Mouse (Mus musculus): ENCODE measurements around the gene Coro1a. TPM values are rescaled to one million over a fixed set of nuclear protein-coding genes. Genes with fewer than 3 reads are reported as not detected.

Gene Coro1a
- polyA plus RNA-seq (2014; fragmentation: Nextera tagmentation; extraction: Ambion mirVana): 94.0 and 94.9 TPM in 2 replicates

DNA sequence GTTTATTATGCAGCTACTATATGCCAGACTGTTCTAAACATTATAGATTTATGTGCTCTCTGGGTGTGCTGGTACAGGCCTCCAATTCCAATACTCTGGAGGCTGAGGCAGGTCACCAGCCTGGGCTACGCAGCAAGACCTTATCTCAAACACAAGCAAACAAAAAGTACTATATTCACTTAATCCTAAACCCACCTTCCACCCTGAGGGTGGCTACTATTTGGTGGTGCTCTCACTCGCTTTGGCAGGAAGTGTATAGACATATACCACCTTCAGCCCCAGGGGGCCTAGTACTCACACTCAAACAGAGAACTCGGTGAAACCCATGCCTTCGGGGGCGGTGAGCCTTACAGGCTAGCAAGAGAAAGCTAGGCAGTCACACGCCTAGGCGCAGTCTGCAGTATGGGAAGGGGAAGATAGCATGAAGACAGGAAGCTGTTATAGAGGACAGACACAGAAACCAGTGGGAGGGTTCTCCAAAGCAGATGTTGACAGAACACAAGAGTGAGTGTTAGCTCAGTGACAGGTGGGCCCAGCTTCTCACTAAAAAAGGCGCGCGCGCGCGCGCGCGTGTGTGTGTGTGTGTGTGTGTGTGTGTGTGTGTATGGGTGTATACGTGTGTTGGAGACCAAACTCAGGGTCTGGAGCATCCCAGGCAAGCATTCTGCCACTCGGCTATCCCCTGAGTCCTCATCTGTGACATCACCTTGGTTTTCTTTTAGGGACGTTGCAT lies at the start of gene Coro1a:
Coro1a (minus strand) TSS at position 346 of the 733 bp plus-strand sequence.
- 73% methylated on average over 19 of the region's 19 CpGs for WGBS
- no peak within 1 kb of the TSS for H3K27ac ChIP-seq (ENCODE audit: low read depth, low read length)
- ATAC-seq (replicated peaks; ENCODE audit: low FRiP score) (0 out of 2 replicates have a peak, but pooled peaks have one; percentile 20), DNase-seq (ENCODE audit: low spot score) (no peak)
- 0 out of 2 replicates have a peak within 1 kb of the TSS, but pooled peaks have one; percentile 3 for H3K4me2 ChIP-seq
- H3K27me3 ChIP-seq (replicated peaks; ENCODE audit: control insufficient read depth, insufficient read depth, low read length): peaks cover 6% of the 10 kb centered on the region; the same call in 1 of the 2 replicates
- no peaks in the 10 kb centered on the region for H3K36me3 ChIP-seq (ENCODE audit: control insufficient read depth, insufficient read depth, low read length)
- H3K9me3 ChIP-seq (ENCODE audit: control insufficient read depth, low read length): no peaks in the 10 kb centered on the region
- no peak within 1 kb of the TSS for H3K4me3 ChIP-seq (ENCODE audit: low read depth, low read length)
- H3K4me1 ChIP-seq (replicated peaks; ENCODE audit: control insufficient read depth, insufficient read depth, low read length): peaks cover 12% of the 10 kb centered on the region
- H3K9ac ChIP-seq (ENCODE audit: low read depth, low read length): no peak within 1 kb of the TSS; the same call in 1 of the 2 replicates

DNA sequence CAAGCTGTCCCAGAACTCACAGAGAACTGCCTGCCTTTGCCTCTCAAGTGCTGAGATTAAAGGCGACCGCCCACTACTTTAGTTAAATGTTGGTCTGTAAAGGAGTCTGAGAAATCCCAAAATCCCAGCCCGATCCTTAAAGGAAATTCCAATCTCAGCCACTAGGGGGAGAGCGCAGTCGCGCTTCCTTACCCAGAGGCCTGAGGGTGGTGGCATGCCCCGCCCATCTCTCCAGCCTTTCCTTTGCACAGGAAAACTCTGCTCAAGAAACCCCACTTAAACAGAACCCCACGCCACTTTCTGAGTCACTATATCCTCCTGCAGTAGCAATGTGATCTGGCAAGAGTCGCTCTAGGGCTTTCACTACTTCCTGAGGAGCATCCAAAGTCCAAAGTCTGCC lies 47.3 kb upstream of the Coro1a start:
- no peak overlapping the region for H3K4me3 ChIP-seq (ENCODE audit: low read depth, low read length)
- peak; percentile 54; the same call in 1 of the 2 replicates for ATAC-seq (replicated peaks; ENCODE audit: low FRiP score)
- no peak overlapping the region for H3K27ac ChIP-seq (ENCODE audit: low read depth, low read length)
- peaks cover 3% of the 10 kb centered on the region; the same call in 1 of the 2 replicates for H3K4me1 ChIP-seq (replicated peaks; ENCODE audit: control insufficient read depth, insufficient read depth, low read length)
- H3K9me3 ChIP-seq (ENCODE audit: control insufficient read depth, low read length): no peaks in the 10 kb centered on the region
- peak; percentile 75 for DNase-seq (ENCODE audit: low spot score)
- H3K36me3 ChIP-seq (ENCODE audit: control insufficient read depth, insufficient read depth, low read length): no peaks in the 10 kb centered on the region
- no peak overlapping the region for H3K9ac ChIP-seq (ENCODE audit: low read depth, low read length)
- H3K27me3 ChIP-seq (replicated peaks; ENCODE audit: control insufficient read depth, insufficient read depth, low read length): no peaks in the 10 kb centered on the region
- H3K4me2 ChIP-seq: peak overlapping the region; percentile 16
- WGBS: under 1% methylated on average over 9 of the region's 9 CpGs

DNA sequence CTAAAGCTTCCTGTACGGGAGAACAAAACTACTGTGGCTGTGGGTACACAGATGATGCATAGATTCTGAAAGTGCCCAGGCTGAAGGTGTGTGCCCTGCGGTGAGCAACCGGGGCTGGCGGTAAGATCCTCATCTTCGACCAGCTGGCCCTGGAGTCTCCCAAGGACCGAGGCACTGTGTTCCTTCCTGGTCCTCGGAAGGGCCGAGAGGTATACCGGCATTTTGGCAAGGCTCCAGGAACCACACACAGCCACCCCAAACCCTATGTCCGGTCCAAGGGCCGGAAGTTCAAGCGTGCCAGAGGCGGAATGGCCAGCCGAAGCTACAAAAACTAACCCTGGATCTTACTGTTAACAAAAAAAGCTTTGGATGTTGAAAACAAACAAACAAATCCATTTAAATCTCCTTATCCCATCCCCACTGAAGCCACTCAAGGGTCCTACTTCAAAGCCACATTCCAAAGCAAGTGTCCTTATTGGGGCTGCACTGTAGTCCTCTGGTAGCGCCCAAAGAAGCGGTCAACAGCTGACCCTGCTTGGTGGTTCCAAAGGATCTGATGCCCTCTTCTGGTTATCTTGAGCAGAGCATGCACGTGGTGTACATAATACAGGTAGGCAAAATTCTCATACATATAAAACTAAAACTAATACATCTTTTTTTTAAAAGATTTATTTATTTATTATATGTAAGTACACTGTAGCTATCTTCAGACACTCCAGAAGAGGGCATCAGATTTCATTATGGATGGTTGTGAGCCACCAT lies 42.2 kb upstream of the Coro1a start:
- Histone ChIP-seq H3K27me3 (replicated peaks; ENCODE audit: control insufficient read depth, insufficient read depth, low read length) (no peaks in the 10 kb centered on the region), H3K9ac (ENCODE audit: low read depth, low read length) (no peak overlapping the region), H3K36me3 (ENCODE audit: control insufficient read depth, insufficient read depth, low read length) (no peaks in the 10 kb centered on the region), H3K4me2 (no peak overlapping the region), H3K27ac (ENCODE audit: low read depth, low read length) (no peak overlapping the region), H3K9me3 (ENCODE audit: control insufficient read depth, low read length) (no peaks in the 10 kb centered on the region), H3K4me3 (ENCODE audit: low read depth, low read length) (no peak overlapping the region), H3K4me1 (replicated peaks; ENCODE audit: control insufficient read depth, insufficient read depth, low read length) (0 out of 2 replicates have a peak, but pooled peaks cover 2% of the 10 kb centered on the region)
- WGBS: 92% methylated on average over 17 of the region's 17 CpGs
- no peak for ATAC-seq (replicated peaks; ENCODE audit: low FRiP score)
- DNase-seq (ENCODE audit: low spot score): no peak

DNA sequence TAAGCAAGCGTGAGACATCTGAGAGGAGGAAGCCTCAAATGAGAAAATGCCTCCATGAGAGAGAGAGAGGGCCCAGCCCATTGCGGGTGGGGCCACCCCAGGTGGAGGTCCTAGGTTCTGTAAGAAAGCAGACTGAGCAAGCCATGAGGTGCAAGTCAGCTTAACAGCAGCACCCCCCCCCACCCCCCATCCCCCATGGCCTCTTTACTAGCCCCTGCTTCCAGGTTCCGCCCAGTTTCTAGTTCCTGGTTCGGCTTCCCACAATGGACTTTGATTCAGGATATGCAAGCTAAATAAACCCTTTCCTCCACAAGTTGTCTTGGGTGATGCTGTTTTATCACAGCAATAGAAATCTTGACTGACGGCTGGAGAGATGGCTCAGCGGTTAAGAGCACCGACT lies 41.2 kb upstream of the Coro1a start:
- H3K27me3 ChIP-seq (replicated peaks; ENCODE audit: control insufficient read depth, insufficient read depth, low read length): no peaks in the 10 kb centered on the region
- no peaks in the 10 kb centered on the region for H3K36me3 ChIP-seq (ENCODE audit: control insufficient read depth, insufficient read depth, low read length)
- H3K4me3 ChIP-seq (ENCODE audit: low read depth, low read length): no peak overlapping the region
- whole genome bisulfite sequencing: 72% methylated on average over 7 of the region's 7 CpGs
- H3K4me2 ChIP-seq: no peak overlapping the region
- H3K27ac ChIP-seq (ENCODE audit: low read depth, low read length): no peak overlapping the region
- no peak for ATAC-seq (replicated peaks; ENCODE audit: low FRiP score)
- no peak for DNase-seq (ENCODE audit: low spot score)
- no peak overlapping the region for H3K9ac ChIP-seq (ENCODE audit: low read depth, low read length)
- 0 out of 2 replicates have a peak, but pooled peaks cover 2% of the 10 kb centered on the region for H3K4me1 ChIP-seq (replicated peaks; ENCODE audit: control insufficient read depth, insufficient read depth, low read length)
- no peaks in the 10 kb centered on the region for H3K9me3 ChIP-seq (ENCODE audit: control insufficient read depth, low read length)

DNA sequence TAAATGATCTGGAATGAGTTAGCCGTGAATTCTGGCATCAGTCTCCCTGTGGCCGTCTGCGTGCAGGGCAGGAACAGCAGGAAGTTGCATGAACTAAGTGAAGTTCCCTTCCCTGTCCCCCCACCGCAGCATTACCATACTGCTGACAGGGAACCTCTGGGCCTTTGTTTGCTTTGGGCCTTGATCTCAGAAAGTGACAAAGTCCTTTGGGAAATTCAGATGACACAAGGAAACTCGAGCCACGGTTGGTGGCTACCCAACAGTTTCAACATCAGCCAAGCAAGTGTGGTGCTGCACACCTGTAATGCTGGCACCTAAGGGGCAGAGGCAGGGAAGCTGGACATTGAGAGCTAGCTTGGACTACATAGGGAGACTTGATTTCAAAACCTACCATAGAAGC lies 39.2 kb upstream of the Coro1a start:
- no peak overlapping the region for H3K4me3 ChIP-seq (ENCODE audit: low read depth, low read length)
- DNase-seq (ENCODE audit: low spot score) (no peak), ATAC-seq (replicated peaks; ENCODE audit: low FRiP score) (peak; percentile 43)

DNA sequence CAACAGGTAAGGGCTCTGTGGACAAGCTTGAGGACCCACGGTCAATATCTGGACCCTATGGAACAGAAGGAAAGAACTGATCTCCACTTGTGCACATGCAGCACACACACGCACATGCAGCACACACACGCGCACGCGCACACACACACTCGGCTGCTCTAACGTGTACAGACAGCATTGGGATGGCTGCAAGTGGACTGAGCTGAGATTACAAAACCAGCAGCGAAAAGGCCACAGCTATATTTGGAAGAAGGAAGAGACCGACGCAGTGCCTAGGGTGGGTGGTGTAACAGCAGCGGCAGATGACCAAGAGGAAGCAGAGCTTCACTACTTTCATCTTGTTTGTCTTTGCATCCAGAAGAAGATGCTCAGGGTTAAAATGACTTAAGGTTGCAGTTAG lies 38.5 kb upstream of the Coro1a start:
- ATAC-seq (replicated peaks; ENCODE audit: low FRiP score): no peak
- Histone ChIP-seq H3K9me3 (ENCODE audit: control insufficient read depth, low read length) (no peaks in the 10 kb centered on the region), H3K4me3 (ENCODE audit: low read depth, low read length) (peak overlapping the region; percentile 15; the same call in 1 of the 2 replicates), H3K4me2 (peak overlapping the region; percentile 41), H3K27me3 (replicated peaks; ENCODE audit: control insufficient read depth, insufficient read depth, low read length) (no peaks in the 10 kb centered on the region), H3K9ac (ENCODE audit: low read depth, low read length) (0 out of 2 replicates have a peak overlapping the region, but pooled peaks have one; percentile 22), H3K4me1 (replicated peaks; ENCODE audit: control insufficient read depth, insufficient read depth, low read length) (0 out of 2 replicates have a peak, but pooled peaks cover 2% of the 10 kb centered on the region), H3K36me3 (ENCODE audit: control insufficient read depth, insufficient read depth, low read length) (no peaks in the 10 kb centered on the region), H3K27ac (ENCODE audit: low read depth, low read length) (peak overlapping the region; percentile 70; the same call in 1 of the 2 replicates)
- no peak for DNase-seq (ENCODE audit: low spot score)
- 56% methylated on average over 12 of the region's 12 CpGs for WGBS

More for the DNA sequence above, 39.2 kb upstream of the Coro1a start:
- Histone ChIP-seq H3K4me2 (peak overlapping the region; percentile 41), H3K9ac (ENCODE audit: low read depth, low read length) (no peak overlapping the region), H3K4me1 (replicated peaks; ENCODE audit: control insufficient read depth, insufficient read depth, low read length) (0 out of 2 replicates have a peak, but pooled peaks cover 2% of the 10 kb centered on the region), H3K9me3 (ENCODE audit: control insufficient read depth, low read length) (no peaks in the 10 kb centered on the region), H3K36me3 (ENCODE audit: control insufficient read depth, insufficient read depth, low read length) (no peaks in the 10 kb centered on the region), H3K27ac (ENCODE audit: low read depth, low read length) (peak overlapping the region; percentile 70; the same call in 1 of the 2 replicates), H3K27me3 (replicated peaks; ENCODE audit: control insufficient read depth, insufficient read depth, low read length) (no peaks in the 10 kb centered on the region)
- 17% methylated on average over 6 of the region's 6 CpGs for WGBS

DNA sequence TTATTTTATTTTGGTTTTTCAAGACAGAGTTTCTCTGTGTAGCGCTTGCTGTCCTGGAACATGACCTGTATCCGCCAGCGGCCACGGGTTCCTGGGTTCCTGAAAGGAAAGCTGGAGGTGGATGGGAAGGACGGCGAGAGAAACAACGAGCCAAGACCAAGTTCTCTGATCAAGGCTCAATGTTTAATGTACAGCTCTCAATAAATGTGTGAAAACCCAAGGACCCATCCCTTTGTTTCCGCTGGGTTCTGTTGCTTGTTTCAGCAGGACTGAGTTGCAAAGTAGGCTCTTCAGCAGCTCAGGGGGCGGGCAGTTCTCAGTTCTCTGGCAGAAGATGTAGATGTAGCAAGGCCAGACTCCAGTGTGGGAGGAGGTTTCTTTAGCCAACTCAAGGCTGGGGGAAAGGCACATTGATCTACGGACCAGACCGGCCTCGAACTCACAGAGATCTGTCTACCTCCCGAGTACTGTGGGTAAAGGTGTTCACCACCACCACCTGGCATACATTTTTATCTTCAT lies 34.4 kb upstream of the Coro1a start:
- Histone ChIP-seq H3K4me3 (ENCODE audit: low read depth, low read length) (no peak overlapping the region), H3K9ac (ENCODE audit: low read depth, low read length) (no peak overlapping the region), H3K4me1 (replicated peaks; ENCODE audit: control insufficient read depth, insufficient read depth, low read length) (0 out of 2 replicates have a peak, but pooled peaks cover 2% of the 10 kb centered on the region), H3K36me3 (ENCODE audit: control insufficient read depth, insufficient read depth, low read length) (no peaks in the 10 kb centered on the region), H3K4me2 (no peak overlapping the region), H3K27me3 (replicated peaks; ENCODE audit: control insufficient read depth, insufficient read depth, low read length) (no peaks in the 10 kb centered on the region), H3K27ac (ENCODE audit: low read depth, low read length) (no peak overlapping the region), H3K9me3 (ENCODE audit: control insufficient read depth, low read length) (no peaks in the 10 kb centered on the region)
- ATAC-seq (replicated peaks; ENCODE audit: low FRiP score): no peak
- WGBS: 89% methylated on average over 13 of the region's 13 CpGs
- no peak for DNase-seq (ENCODE audit: low spot score)

DNA sequence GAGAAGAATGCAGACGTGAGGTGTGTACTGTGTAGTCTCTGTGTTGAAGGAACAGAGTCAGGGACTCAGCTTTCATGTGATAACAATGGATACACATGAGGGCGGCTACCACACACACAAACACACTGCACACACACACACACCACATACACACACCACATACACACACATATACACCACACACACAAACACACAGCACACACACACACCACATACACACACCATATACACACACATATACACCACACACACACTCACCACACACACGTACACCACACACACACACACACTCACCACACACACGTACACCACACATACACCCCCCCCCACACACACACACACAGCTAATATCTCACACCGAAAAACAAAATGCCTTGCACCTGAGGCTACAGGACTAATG lies 33.9 kb upstream of the Coro1a start:
- Histone ChIP-seq H3K9ac (ENCODE audit: low read depth, low read length) (no peak overlapping the region), H3K27me3 (replicated peaks; ENCODE audit: control insufficient read depth, insufficient read depth, low read length) (no peaks in the 10 kb centered on the region), H3K9me3 (ENCODE audit: control insufficient read depth, low read length) (no peaks in the 10 kb centered on the region), H3K36me3 (ENCODE audit: control insufficient read depth, insufficient read depth, low read length) (no peaks in the 10 kb centered on the region), H3K4me2 (no peak overlapping the region), H3K4me3 (ENCODE audit: low read depth, low read length) (no peak overlapping the region), H3K27ac (ENCODE audit: low read depth, low read length) (no peak overlapping the region), H3K4me1 (replicated peaks; ENCODE audit: control insufficient read depth, insufficient read depth, low read length) (0 out of 2 replicates have a peak, but pooled peaks cover 1% of the 10 kb centered on the region)
- no peak for ATAC-seq (replicated peaks; ENCODE audit: low FRiP score)
- DNase-seq (ENCODE audit: low spot score): no peak
- 83% methylated on average over 5 of the region's 5 CpGs for WGBS

Measured in liver, embryonic 11.5 days (tissue).